Mouse (Mus musculus) limb, embryonic 14.5 days (tissue): ENCODE measurements at regions not wholly inside any gene's neighbourhood (a gene's known extent, or its start where the extent isn't known, plus 50 kb on each side); places are given as distances from the start of the nearest gene placed in this dataset.

Source experiments
- ATAC-seq: fragments of 200-750 bp; cut with Nextera tagmentation; 2 replicates; pipeline ENCODE4 v1.8.0; 2017; ENCODE audit warnings: low read depth, moderate number of reproducible peaks, moderate TSS enrichment; ENCODE audit not compliant: low FRiP score
- DNase-seq: peaks from one replicate; pipeline ENCODE4 v3.0.0-alpha.2; 2015; ENCODE audit warnings: low spot score
- H3K27ac ChIP-seq: fragments of 300-500 bp; sonication (generic); replicated peaks from 2 replicates; pipeline ENCODE4 v1.5.1; 2014; ENCODE audit warnings: low read depth, mild to moderate bottlenecking, low read length, moderate library complexity, mixed read lengths
- H3K27me3 ChIP-seq: fragments of 300-500 bp; sonication (generic); 2 replicates; pipeline ENCODE4 v1.6.1; 2014; ENCODE audit warnings: low read length, mixed read lengths; ENCODE audit not compliant: control insufficient read depth, insufficient read depth
- H3K36me3 ChIP-seq: fragments of 300-500 bp; sonication (generic); 2 replicates; pipeline ENCODE4 v1.6.1; 2014; ENCODE audit warnings: mild to moderate bottlenecking, low read length, moderate library complexity, mixed read lengths; ENCODE audit not compliant: control insufficient read depth, insufficient read depth
- H3K4me1 ChIP-seq: fragments of 300-500 bp; sonication (generic); 2 replicates; pipeline ENCODE4 v1.6.1; 2014; ENCODE audit warnings: antibody characterized with exemption, low read length, mixed read lengths; ENCODE audit not compliant: control insufficient read depth, insufficient read depth
- H3K4me2 ChIP-seq: fragments of 300-500 bp; sonication (generic); replicated peaks from 2 replicates; pipeline ENCODE4 v1.6.1; 2014; ENCODE audit warnings: low read depth, mild to moderate bottlenecking, low read length, moderate library complexity; ENCODE audit not compliant: severe bottlenecking
- H3K4me3 ChIP-seq: fragments of 300-500 bp; sonication (generic); replicated peaks from 2 replicates; pipeline ENCODE4 v1.5.1; 2014; ENCODE audit warnings: low read length
- H3K9ac ChIP-seq: fragments of 300-500 bp; sonication (generic); 2 replicates; pipeline ENCODE4 v1.6.1; 2014; ENCODE audit warnings: mild to moderate bottlenecking, low read depth, low read length, moderate library complexity; ENCODE audit not compliant: severe bottlenecking
- H3K9me3 ChIP-seq: fragments of 300-500 bp; sonication (generic); 2 replicates; pipeline ENCODE4 v1.6.1; 2016; ENCODE audit warnings: low read length; ENCODE audit not compliant: control insufficient read depth
- POLR2A ChIP-seq: fragments of 200-500 bp; IDR thresholded peaks from 2 replicates; pipeline ENCODE4 v1.8.0; 2012; ENCODE audit warnings: inconsistent platforms, mild to moderate bottlenecking, moderate library complexity, borderline replicate concordance; ENCODE audit not compliant: insufficient read depth, insufficient read length; ENCODE audit errors: extremely low read depth
- WGBS: fragments of 180-500 bp; shearing (Covaris S2); extraction: QIAGEN DNeasy Blood & Tissue Kit; methylation state at CpG from one replicate; pipeline ENCODE4 v1.1.7; 2014; 5-methylcytosine and 5-hydroxymethylcytosine counted together

DNA sequence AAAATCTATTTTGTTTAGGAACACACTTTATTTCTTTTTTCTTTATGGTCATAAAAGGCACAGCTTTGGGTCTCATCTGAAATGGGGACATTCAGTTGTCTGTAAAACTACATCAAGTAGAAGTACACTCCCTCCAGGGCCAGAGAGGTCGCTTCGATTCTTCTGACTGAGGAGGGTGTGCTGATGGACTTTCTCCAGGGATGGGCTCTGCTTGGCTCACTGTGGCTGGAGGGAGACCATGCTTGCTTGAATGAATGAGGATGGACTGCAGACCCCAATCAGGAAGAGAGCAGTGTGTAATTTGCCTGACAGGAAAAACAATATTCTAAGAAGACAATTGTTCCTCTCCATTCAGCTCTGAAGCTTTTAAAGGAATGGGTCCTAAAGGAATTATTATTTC is 490.3 kb upstream of the Camk1g start:
- Histone ChIP-seq H3K4me1 (0 out of 2 replicates have a peak, but pooled peaks cover 3% of the 10 kb centered on the region), H3K36me3 (no peaks in the 10 kb centered on the region), H3K4me2 (no peak overlapping the region), H3K9me3 (no peaks in the 10 kb centered on the region), H3K27me3 (no peaks in the 10 kb centered on the region), H3K27ac (no peak overlapping the region), H3K4me3 (no peak overlapping the region), H3K9ac (no peak overlapping the region)
- WGBS: 73% methylated on average over 2 of the region's 2 CpGs
- DNase-seq (no peak), ATAC-seq (no peak)
- TF ChIP-seq POLR2A: no peak

- no peak for ATAC-seq
- Histone ChIP-seq H3K4me3 (no peak overlapping the region), H3K4me1 (0 out of 2 replicates have a peak, but pooled peaks cover 3% of the 10 kb centered on the region), H3K9me3 (no peaks in the 10 kb centered on the region), H3K27ac (no peak overlapping the region), H3K4me2 (no peak overlapping the region), H3K9ac (no peak overlapping the region), H3K27me3 (no peaks in the 10 kb centered on the region), H3K36me3 (no peaks in the 10 kb centered on the region)
- WGBS: 27% methylated on average over 10 of the region's 10 CpGs
- no peak for DNase-seq
- TF ChIP-seq POLR2A: no peak
These were observed 489.4 kb upstream of the Camk1g start for GRCm38 (mm10) chr1:193859257-193860125.

GRCm38 (mm10) chr1:193847922-193848321 is 477.8 kb upstream of the Camk1g start:
- no peak for ATAC-seq
- TF ChIP-seq POLR2A: no peak
- H3K4me3 ChIP-seq: no peak overlapping the region
- H3K27ac ChIP-seq: no peak overlapping the region
- no peak for DNase-seq
- no peak overlapping the region for H3K9ac ChIP-seq
- no peaks in the 10 kb centered on the region for H3K9me3 ChIP-seq
- WGBS: 67% methylated on average over 5 of the region's 5 CpGs
- H3K27me3 ChIP-seq: no peaks in the 10 kb centered on the region
- H3K4me2 ChIP-seq: no peak overlapping the region
- no peaks in the 10 kb centered on the region for H3K36me3 ChIP-seq
- no peaks in the 10 kb centered on the region; the same call in 1 of the 2 replicates for H3K4me1 ChIP-seq

GRCm38 (mm10) chr1:193844868-193845267 is 474.8 kb upstream of the Camk1g start:
- no peak for TF ChIP-seq POLR2A
- H3K27me3 ChIP-seq: no peaks in the 10 kb centered on the region
- H3K4me2 ChIP-seq: no peak overlapping the region
- no peak overlapping the region for H3K27ac ChIP-seq
- H3K9ac ChIP-seq: no peak overlapping the region
- DNase-seq (no peak), ATAC-seq (no peak)
- no peaks in the 10 kb centered on the region for H3K9me3 ChIP-seq
- no peaks in the 10 kb centered on the region; the same call in 1 of the 2 replicates for H3K4me1 ChIP-seq
- no peaks in the 10 kb centered on the region for H3K36me3 ChIP-seq
- no peak overlapping the region for H3K4me3 ChIP-seq

DNA sequence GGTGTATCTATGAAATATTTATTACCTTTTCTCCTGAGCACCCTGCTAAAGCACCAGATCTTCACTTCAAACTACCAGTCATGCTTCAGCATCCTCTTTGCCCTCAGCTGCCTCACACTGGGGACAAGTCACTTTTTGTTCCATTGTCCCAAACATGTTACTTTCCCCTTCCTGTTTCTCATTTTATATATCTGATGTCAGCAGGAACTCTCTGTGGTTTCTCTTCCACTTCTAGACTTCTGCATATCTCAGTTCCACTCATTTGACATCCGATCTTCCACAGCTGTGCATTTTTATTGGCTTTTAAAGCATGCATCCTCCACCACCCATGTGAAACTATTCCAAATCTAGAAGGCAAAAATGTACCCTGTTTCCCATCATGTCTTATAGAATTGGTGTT is 474.4 kb upstream of the Camk1g start:
- no peaks in the 10 kb centered on the region; the same call in 1 of the 2 replicates for H3K4me1 ChIP-seq
- WGBS: 38% methylated on average over 1 of the region's 1 CpGs
- H3K9me3 ChIP-seq: no peaks in the 10 kb centered on the region
- DNase-seq (peak; percentile 25), ATAC-seq (peak; percentile 50; the same call in 1 of the 2 replicates)
- no peak for TF ChIP-seq POLR2A
- no peak overlapping the region for H3K9ac ChIP-seq
- H3K4me2 ChIP-seq: no peak overlapping the region
- no peak overlapping the region for H3K4me3 ChIP-seq
- no peaks in the 10 kb centered on the region for H3K36me3 ChIP-seq
- no peak overlapping the region for H3K27ac ChIP-seq
- no peaks in the 10 kb centered on the region for H3K27me3 ChIP-seq
